Mouse (Mus musculus) cortical plate, adult 2 months (tissue): ENCODE data around the gene Kcnma1.

ENCODE experiments used
- CTCF ChIP-seq: fragments of 200-500 bp; IDR thresholded peaks from 2 replicates; pipeline ENCODE4 v1.5.1; 2011; ENCODE audit warnings: mild to moderate bottlenecking, control low read depth, low read length; ENCODE audit not compliant: insufficient read depth; ENCODE audit errors: extremely low read depth
- POLR2A ChIP-seq: fragments of 200-500 bp; IDR thresholded peaks from 2 replicates; pipeline ENCODE4 v1.6.1; 2011; ENCODE audit warnings: mild to moderate bottlenecking, low read length, control low read depth; ENCODE audit not compliant: insufficient read depth; ENCODE audit errors: extremely low read depth

DNA sequence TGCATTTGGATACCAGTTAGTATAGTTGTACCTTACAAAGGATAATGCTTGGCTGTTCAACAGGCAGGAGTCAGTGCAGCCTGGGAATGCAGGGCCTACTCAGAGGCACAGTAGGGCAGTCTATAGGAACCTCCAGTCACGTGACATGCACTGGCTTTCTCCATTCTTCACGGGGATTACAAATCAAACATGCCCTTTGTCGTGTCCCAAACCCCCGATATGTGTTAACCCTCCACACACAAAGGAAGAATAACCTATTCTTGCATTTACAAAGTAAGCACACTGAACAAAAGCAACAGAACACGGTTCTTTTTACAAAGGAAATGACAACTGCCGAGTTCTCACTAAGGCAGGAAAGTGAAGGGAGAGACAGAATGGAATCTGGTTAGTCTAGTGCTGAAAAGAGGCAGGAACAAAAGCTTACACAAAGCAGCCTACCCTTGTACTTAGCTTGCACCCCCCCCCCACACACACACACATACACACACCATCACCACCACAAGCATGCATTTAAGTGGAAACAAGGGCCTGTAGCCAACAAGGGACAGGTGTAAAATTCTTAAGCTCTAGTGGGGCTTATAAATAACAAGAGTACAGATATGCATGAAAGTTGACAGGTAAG lies 421.4 kb downstream of the Kcnma1 start:
- TF ChIP-seq CTCF = no peak
- no peak for TF ChIP-seq POLR2A
